Mouse (Mus musculus) CH12F3 (cell line): ENCODE measurements at regions not wholly inside any gene's neighbourhood (a gene's known extent, or its start where the extent isn't known, plus 50 kb on each side); places are given as distances from the start of the nearest gene placed in this dataset.

Source experiments
- in situ Hi-C: fragments of 300-500 bp; cut with MboI; formaldehyde crosslinking; loops from 2 replicates; pipeline ENCODE4 v1.14.3; 2020; ENCODE audit warnings: low sequenced_read_pairs

DNA sequence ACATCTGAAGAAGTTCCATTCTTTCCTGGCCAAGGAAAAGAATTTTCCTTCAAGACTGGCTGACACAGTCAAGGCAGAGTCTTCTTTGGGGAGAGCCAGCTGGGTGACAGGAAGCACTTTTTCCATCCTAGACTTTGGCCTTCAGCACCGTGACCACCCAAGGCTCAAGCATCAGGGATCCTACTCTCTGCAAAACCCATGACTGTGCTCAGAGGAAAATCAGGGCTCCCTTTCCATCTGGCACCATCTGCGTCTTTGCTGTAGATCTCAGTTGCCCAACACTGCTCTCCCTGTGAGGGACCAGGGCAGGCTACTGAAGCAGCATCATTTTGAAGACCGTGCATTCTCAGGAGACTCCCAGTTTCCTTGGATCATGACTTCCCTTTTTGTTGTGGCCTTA lies 51.1 kb upstream of the 1700012B07Rik start:
- in situ Hi-C loops, result loop anchor here (10.0 kb wide), 1 partner anchor 386 kb away; no protein-coding TSS in a partner anchor
